Mouse (Mus musculus): ENCODE data around the gene Fhod1. TPM values are rescaled to one million over a fixed set of nuclear protein-coding genes. Genes with fewer than 3 reads are reported as not detected.

Gene Fhod1
- polyA plus RNA-seq, 1 experiment: 7.8 TPM

- no peak for DNase-seq (ENCODE audit: low read depth)
- no peak for TF ChIP-seq POLR2A (IDR thresholded peaks at IDR 0.05; ENCODE audit: borderline replicate concordance, extremely low read depth, insufficient read depth, insufficient read length, poor library complexity, severe bottlenecking)
- no peak for TF ChIP-seq CTCF (IDR thresholded peaks at IDR 0.05; ENCODE audit: borderline replicate concordance, extremely low read depth, insufficient read depth, insufficient read length)
These were observed 33.9 kb downstream of the Fhod1 start for GRCm38 (mm10) chr8:105313622-105314402.

DNA sequence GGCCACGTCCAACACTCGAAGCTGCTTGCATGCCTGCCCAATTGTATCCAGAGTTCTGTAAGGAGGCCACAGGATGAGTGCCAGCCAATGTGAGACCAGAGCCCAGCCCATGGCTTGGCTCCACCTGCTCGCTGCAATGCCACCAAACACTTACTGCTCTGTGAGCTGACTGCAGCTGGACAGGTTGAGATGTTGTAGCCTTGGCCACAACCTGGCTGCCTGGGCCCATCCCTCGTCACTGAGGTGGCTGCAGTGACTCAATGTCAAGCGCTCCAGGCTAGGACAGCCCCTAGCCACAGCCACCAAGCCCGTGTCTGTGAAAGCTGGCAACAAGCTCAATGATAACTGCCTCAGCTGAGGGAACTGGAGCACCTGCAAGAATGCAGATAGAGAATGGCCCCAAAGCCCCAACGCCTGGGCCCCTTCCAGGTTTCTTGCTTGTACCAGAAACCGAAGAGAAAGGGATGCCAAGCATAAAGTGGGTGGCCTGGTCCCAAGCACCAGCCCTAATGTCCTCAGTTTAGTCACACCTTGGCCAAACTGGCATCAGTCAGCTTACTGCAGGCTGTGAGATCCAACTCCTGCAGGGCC is 34.8 kb downstream of the Fhod1 start:
- no peak for TF ChIP-seq CTCF (IDR thresholded peaks at IDR 0.05; ENCODE audit: borderline replicate concordance, extremely low read depth, insufficient read depth, insufficient read length)
- no peak for TF ChIP-seq POLR2A (IDR thresholded peaks at IDR 0.05; ENCODE audit: borderline replicate concordance, extremely low read depth, insufficient read depth, insufficient read length, poor library complexity, severe bottlenecking)
- DNase-seq (ENCODE audit: low read depth): no peak

GRCm38 (mm10) chr8:105311718-105312117 is 36.0 kb downstream of the Fhod1 start:
- TF ChIP-seq CTCF (IDR thresholded peaks at IDR 0.05; ENCODE audit: borderline replicate concordance, extremely low read depth, insufficient read depth, insufficient read length): no peak
- TF ChIP-seq POLR2A (IDR thresholded peaks at IDR 0.05; ENCODE audit: borderline replicate concordance, extremely low read depth, insufficient read depth, insufficient read length, poor library complexity, severe bottlenecking): no peak

DNA sequence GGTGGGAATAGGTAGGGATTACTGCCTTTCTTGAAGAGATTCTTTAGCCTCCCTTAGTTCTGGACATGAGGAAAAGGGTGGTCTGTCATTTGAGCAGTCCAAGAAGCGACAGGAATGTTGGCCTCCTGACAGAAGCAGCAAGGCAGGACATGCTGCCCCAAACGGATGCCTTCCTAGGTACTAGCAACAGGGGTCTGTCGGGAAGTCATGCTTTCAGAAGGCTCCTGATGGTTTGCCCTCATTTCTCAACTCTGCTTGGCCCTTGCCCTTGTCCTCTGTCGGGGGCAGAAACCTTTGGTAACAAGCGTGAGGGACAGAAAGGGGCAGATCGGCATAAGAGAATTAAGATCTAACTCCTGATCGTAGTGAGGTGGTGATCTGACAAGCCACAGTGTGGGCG is 37.6 kb downstream of the Fhod1 start:
- no peak for DNase-seq (ENCODE audit: low read depth)
- TF ChIP-seq CTCF (IDR thresholded peaks at IDR 0.05; ENCODE audit: borderline replicate concordance, extremely low read depth, insufficient read depth, insufficient read length) (no peak), POLR2A (IDR thresholded peaks at IDR 0.05; ENCODE audit: borderline replicate concordance, extremely low read depth, insufficient read depth, insufficient read length, poor library complexity, severe bottlenecking) (no peak)

More at GRCm38 (mm10) chr8:105311718-105312117, 36.0 kb downstream of the Fhod1 start:
- no peak for DNase-seq (ENCODE audit: low read depth)

- TF ChIP-seq CTCF (IDR thresholded peaks at IDR 0.05; ENCODE audit: borderline replicate concordance, extremely low read depth, insufficient read depth, insufficient read length): no peak
- TF ChIP-seq POLR2A (IDR thresholded peaks at IDR 0.05; ENCODE audit: borderline replicate concordance, extremely low read depth, insufficient read depth, insufficient read length, poor library complexity, severe bottlenecking): no peak
- DNase-seq (ENCODE audit: low read depth): no peak
These were observed 38.5 kb downstream of the Fhod1 start for GRCm38 (mm10) chr8:105309142-105309847.

DNA sequence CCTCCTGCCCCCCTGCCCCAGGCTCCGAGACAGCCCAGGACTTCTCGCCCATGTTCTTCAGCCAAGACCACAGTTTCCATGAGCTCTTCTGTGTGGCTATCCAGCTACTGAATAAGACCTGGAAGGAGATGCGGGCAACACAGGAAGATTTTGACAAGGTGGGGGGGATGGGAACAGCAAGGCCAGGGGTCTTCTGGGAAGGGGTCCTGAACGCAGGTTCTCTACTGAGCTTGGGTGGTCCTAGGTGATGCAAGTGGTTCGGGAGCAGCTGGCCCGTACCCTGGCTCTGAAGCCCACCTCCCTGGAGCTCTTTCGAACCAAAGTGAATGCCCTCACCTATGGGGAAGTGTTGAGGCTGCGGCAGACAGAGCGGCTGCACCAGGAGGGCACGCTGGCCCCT is 39.3 kb downstream of the Fhod1 start:
- no peak for TF ChIP-seq POLR2A (IDR thresholded peaks at IDR 0.05; ENCODE audit: borderline replicate concordance, extremely low read depth, insufficient read depth, insufficient read length, poor library complexity, severe bottlenecking)
- no peak for TF ChIP-seq CTCF (IDR thresholded peaks at IDR 0.05; ENCODE audit: borderline replicate concordance, extremely low read depth, insufficient read depth, insufficient read length)
- no peak for DNase-seq (ENCODE audit: low read depth)

DNA sequence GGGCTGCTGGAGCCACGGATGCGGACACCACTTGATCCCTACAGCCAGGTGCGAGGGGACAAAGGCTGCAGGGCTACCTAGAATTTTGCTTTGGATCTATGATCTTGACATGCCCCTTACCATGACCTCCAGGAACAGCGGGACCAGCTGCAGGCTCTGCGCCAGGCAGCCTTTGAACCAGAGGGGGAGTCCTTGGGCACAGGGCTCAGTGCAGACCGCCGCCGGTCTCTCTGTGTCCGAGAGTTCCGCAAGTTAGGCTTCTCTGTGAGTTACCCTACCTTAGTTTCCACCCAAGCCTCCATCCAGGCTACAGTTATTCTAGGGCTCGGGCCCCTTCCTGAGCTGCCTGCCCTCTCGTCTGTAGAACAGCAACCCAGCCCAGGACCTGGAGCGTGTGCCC is 40.1 kb downstream of the Fhod1 start:
- TF ChIP-seq CTCF (IDR thresholded peaks at IDR 0.05; ENCODE audit: borderline replicate concordance, extremely low read depth, insufficient read depth, insufficient read length) (no peak), POLR2A (IDR thresholded peaks at IDR 0.05; ENCODE audit: borderline replicate concordance, extremely low read depth, insufficient read depth, insufficient read length, poor library complexity, severe bottlenecking) (no peak)
- no peak for DNase-seq (ENCODE audit: low read depth)

GRCm38 (mm10) chr8:105306146-105306691 is 41.5 kb downstream of the Fhod1 start:
- TF ChIP-seq CTCF (IDR thresholded peaks at IDR 0.05; ENCODE audit: borderline replicate concordance, extremely low read depth, insufficient read depth, insufficient read length): no peak
- no peak for TF ChIP-seq POLR2A (IDR thresholded peaks at IDR 0.05; ENCODE audit: borderline replicate concordance, extremely low read depth, insufficient read depth, insufficient read length, poor library complexity, severe bottlenecking)
- DNase-seq (ENCODE audit: low read depth): no peak

- peak; percentile 40 for DNase-seq (ENCODE audit: low read depth)
- no peak for TF ChIP-seq CTCF (IDR thresholded peaks at IDR 0.05; ENCODE audit: borderline replicate concordance, extremely low read depth, insufficient read depth, insufficient read length)
- no peak for TF ChIP-seq POLR2A (IDR thresholded peaks at IDR 0.05; ENCODE audit: borderline replicate concordance, extremely low read depth, insufficient read depth, insufficient read length, poor library complexity, severe bottlenecking)
These were observed 42.3 kb downstream of the Fhod1 start, which contains the start of gene Elmo3 for GRCm38 (mm10) chr8:105305211-105306145. Gene Elmo3, plus strand, starts transcription at chr8:105305601.
